Comparison of ENCODE assay signal across 7 mouse cellular contexts in the genomic region with DNA sequence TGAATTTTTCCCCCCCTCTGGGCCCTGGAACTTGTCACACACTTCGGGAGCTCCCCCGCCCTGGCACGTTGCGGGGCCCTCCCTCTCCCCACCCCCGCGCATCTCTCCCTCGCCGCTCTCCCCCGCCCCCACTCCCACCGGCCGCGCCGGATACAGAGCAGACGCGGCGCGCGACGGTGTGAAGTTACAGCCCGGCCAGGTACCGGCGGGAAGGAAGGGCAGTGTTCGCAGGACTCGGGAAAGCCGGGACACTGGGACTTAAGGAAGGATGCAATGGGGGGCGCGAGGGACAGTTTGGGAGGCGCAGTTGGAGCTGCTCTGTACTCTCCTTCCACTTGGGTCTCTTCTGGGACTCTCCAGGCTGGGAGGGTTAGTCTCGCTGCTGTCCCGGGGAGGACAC. TPM values are rescaled to one million over a fixed set of nuclear protein-coding genes. Genes with fewer than 3 reads are reported as not detected.
DNase-seq lines count a peak whose midpoint lies in the region; ATAC-seq and TF ChIP-seq lines count a peak whose summit lies in the region.

No protein-coding gene starts in this region.

- H3K4me3 ChIP-seq in lung, adult 2 months (replicated peaks; ENCODE audit: extremely low read depth, low read depth, low read length), result peak overlapping the region; percentile 56
- peak overlapping the region; percentile 65 to 75 for H3K4me3 ChIP-seq in heart, embryonic 14.5 days (ENCODE audit: control insufficient read depth in 1 of 2, insufficient read depth in 1 of 2, low read depth in 1 of 2, low read length in 2 of 2)
- peak overlapping the region; percentile 72 for H3K4me3 ChIP-seq in liver, embryonic 11.5 days (ENCODE audit: low read depth, low read length)

- H3K27me3 ChIP-seq in heart, embryonic 14.5 days (ENCODE audit: control insufficient read depth, insufficient read depth, low read length), result no peaks in the 10 kb centered on the region
- no peaks in the 10 kb centered on the region for H3K27me3 ChIP-seq in liver, embryonic 11.5 days (replicated peaks; ENCODE audit: control insufficient read depth, insufficient read depth, low read length)

- peak; percentile 24 for DNase-seq in lung, adult 2 months
- no peak for DNase-seq in lung, adult 18-20 months
- peak; percentile 68 for DNase-seq in c-Kit-positive CD71-positive TER-119-positive erythroid progenitor cells, embryonic 14.5 days (ENCODE audit: low spot score)
- peak; percentile 77 for DNase-seq in liver, embryonic 11.5 days (ENCODE audit: low spot score)
- peak; percentile 22 for DNase-seq in ovary, postnatal 14 days (ENCODE audit: low spot score)
- peak; percentile 45 to 58 for DNase-seq in thymus, postnatal 36 days

- TF ChIP-seq CTCF in lung, adult 2 months (IDR thresholded peaks at IDR 0.05; ENCODE audit: insufficient read depth, low read length), result no peak

- no peak for TF ChIP-seq POLR2A in lung, adult 2 months (IDR thresholded peaks at IDR 0.05; ENCODE audit: borderline replicate concordance, extremely low read depth, low read depth, low read length)

- no peaks in the 10 kb centered on the region for H3K9me3 ChIP-seq in heart, embryonic 14.5 days (ENCODE audit: control insufficient read depth, low read length)
- H3K9me3 ChIP-seq in liver, embryonic 11.5 days (ENCODE audit: control insufficient read depth, low read length), result no peaks in the 10 kb centered on the region

- peak overlapping the region; percentile 96 for H3K4me2 ChIP-seq in heart, embryonic 14.5 days (ENCODE audit: low read length)
- H3K4me2 ChIP-seq in liver, embryonic 11.5 days, result peak overlapping the region; percentile 98

- 0 out of 2 replicates have a peak, but pooled peaks have one; percentile 18 for ATAC-seq in heart, embryonic 14.5 days (ENCODE audit: insufficient number of reproducible peaks, insufficient read depth, low FRiP score, low read depth)
- ATAC-seq in liver, embryonic 11.5 days (replicated peaks; ENCODE audit: low FRiP score), result peak; percentile 50

- 0 out of 2 replicates have a peak, but pooled peaks cover 4% of the 10 kb centered on the region for H3K4me1 ChIP-seq in lung, adult 2 months (ENCODE audit: control insufficient read depth, insufficient read depth, low read length)
- peaks cover 3 to 20% of the 10 kb centered on the region in 2 experiments; a peak in 3 of 4 replicates for H3K4me1 ChIP-seq in heart, embryonic 14.5 days (ENCODE audit: control insufficient read depth in 2 of 2, insufficient read depth in 2 of 2, low read length in 2 of 2)
- peaks cover 7% of the 10 kb centered on the region for H3K4me1 ChIP-seq in liver, embryonic 11.5 days (replicated peaks; ENCODE audit: control insufficient read depth, insufficient read depth, low read length)

- H3K27ac ChIP-seq in heart, embryonic 14.5 days (replicated peaks in 1 of 2; ENCODE audit: control insufficient read depth in 1 of 2, insufficient read depth in 1 of 2, low read depth in 2 of 2, low read length in 2 of 2), result peak overlapping the region; percentile 28 to 95; a peak in 3 of 4 replicates
- peak overlapping the region; percentile 92 for H3K27ac ChIP-seq in liver, embryonic 11.5 days (ENCODE audit: low read depth, low read length)

- peak overlapping the region; percentile 87 for H3K9ac ChIP-seq in heart, embryonic 14.5 days (ENCODE audit: low read length)
- peak overlapping the region; percentile 87 for H3K9ac ChIP-seq in liver, embryonic 11.5 days (ENCODE audit: low read depth, low read length)

- peaks cover 5% of the 10 kb centered on the region for H3K36me3 ChIP-seq in heart, embryonic 14.5 days (ENCODE audit: control insufficient read depth, insufficient read depth, low read length)
- H3K36me3 ChIP-seq in liver, embryonic 11.5 days (ENCODE audit: control insufficient read depth, insufficient read depth, low read length), result peaks cover 3% of the 10 kb centered on the region; the same call in 1 of the 2 replicates

- under 1% methylated on average over 28 of the region's 30 CpGs for WGBS in lung, adult 2 months
- 0% methylated on average over 28 of the region's 30 CpGs for WGBS in heart, embryonic 14.5 days
- WGBS in liver, embryonic 11.5 days, result under 1% methylated on average over 30 of the region's 30 CpGs

RNA-seq across cellular contexts. Expression of a gene that starts 2.7 kb away (rescaled TPM):
- polyA plus RNA-seq in lung, adult 2 months (2012; rRNA removed), result 0.96 and 1.5 TPM in 2 replicates
- polyA plus RNA-seq in heart, embryonic 14.5 days (2014; fragmentation: Nextera tagmentation; extraction: Ambion mirVana), result 17.3 and 17.4 TPM in 2 replicates
- polyA plus RNA-seq in liver, embryonic 11.5 days (2014; fragmentation: Nextera tagmentation; extraction: Ambion mirVana), result 92.2 and 95.4 TPM in 2 replicates

RNA-seq across cellular contexts. Expression of a gene that starts 5.7 kb away (rescaled TPM):
- not detected in 2 replicates for polyA plus RNA-seq in lung, adult 2 months (2012; rRNA removed)
- polyA plus RNA-seq in heart, embryonic 14.5 days (2014; fragmentation: Nextera tagmentation; extraction: Ambion mirVana), result not detected in 2 replicates
- not detected in 2 replicates for polyA plus RNA-seq in liver, embryonic 11.5 days (2014; fragmentation: Nextera tagmentation; extraction: Ambion mirVana)

Comparison
In these comparisons a context has a peak if more than half of its experiments do, and no peak if none do; other contexts are left out.
1. DNase-seq: peak in lung, adult 2 months (single experiment), c-Kit-positive CD71-positive TER-119-positive erythroid progenitor cells, embryonic 14.5 days (single experiment), liver, embryonic 11.5 days (single experiment), ovary, postnatal 14 days (single experiment) and thymus, postnatal 36 days (2 of 2); none in lung, adult 18-20 months (0 of 2).
2. Peak in every context shown above with its lines, with median percentiles within 50 percentile points of each other: H3K4me3 ChIP-seq.